Mouse (Mus musculus) kidney, adult 2 months (tissue): Measurements from ENCODE around the gene Bcl2l12. TPM values are rescaled to one million over a fixed set of nuclear protein-coding genes. Genes with fewer than 3 reads are reported as not detected.

ENCODE experiments used
- DNase-seq: peaks from one replicate; pipeline ENCODE4 v3.0.0; 2021
- H3K27ac ChIP-seq: fragments of 200-500 bp; 2 replicates; pipeline ENCODE4 v1.5.1; 2012; ENCODE audit warnings: low read depth, low read length, control low read depth, inconsistent platforms; ENCODE audit not compliant: insufficient read depth
- H3K27me3 ChIP-seq: fragments of 200-500 bp; replicated peaks from 2 replicates; pipeline ENCODE4 v1.6.1; 2012; ENCODE audit warnings: mild to moderate bottlenecking, moderate library complexity, low read length, inconsistent platforms; ENCODE audit not compliant: control insufficient read depth, insufficient read depth
- H3K36me3 ChIP-seq: fragments of 200-500 bp; 2 replicates; pipeline ENCODE4 v1.6.1; 2012; ENCODE audit warnings: mild to moderate bottlenecking, moderate library complexity, low read length, inconsistent platforms; ENCODE audit not compliant: control insufficient read depth, insufficient read depth
- H3K4me1 ChIP-seq: fragments of 200-500 bp; 2 replicates; pipeline ENCODE4 v1.6.1; 2011; ENCODE audit warnings: low read length; ENCODE audit not compliant: control insufficient read depth, insufficient read depth
- H3K4me3 ChIP-seq: fragments of 200-500 bp; 2 replicates; pipeline ENCODE4 v1.5.1; 2011; ENCODE audit warnings: mild to moderate bottlenecking, low read depth, low read length, control low read depth; ENCODE audit not compliant: insufficient read depth
- CTCF ChIP-seq: fragments of 200-500 bp; conservative IDR thresholded peaks from 2 replicates; pipeline ENCODE4 v1.5.1; 2011; ENCODE audit warnings: low read depth, mild to moderate bottlenecking, control low read depth, low read length, moderate library complexity, mixed read lengths; ENCODE audit not compliant: insufficient read depth, insufficient read length
- POLR2A ChIP-seq: fragments of 200-500 bp; IDR thresholded peaks from one replicate; pipeline ENCODE4 v1.6.1; 2011; ENCODE audit warnings: low read depth, low read length, control low read depth
- WGBS: fragments of 180-500 bp; shearing (Covaris S2); methylation state at CpG from one replicate; pipeline ENCODE4 v1.1.7; 2018; 5-methylcytosine and 5-hydroxymethylcytosine counted together
- polyA plus RNA-seq: library from polyadenylated mRNA; depleted of rRNA; stranded (reverse); fragments of >200 nt; gene quantifications from 2 replicates; pipeline ENCODE4 v1.2.3, GENCODE M21; 2012

Gene Bcl2l12
- polyA plus RNA-seq, 1 experiment, result 20.0 TPM

DNA sequence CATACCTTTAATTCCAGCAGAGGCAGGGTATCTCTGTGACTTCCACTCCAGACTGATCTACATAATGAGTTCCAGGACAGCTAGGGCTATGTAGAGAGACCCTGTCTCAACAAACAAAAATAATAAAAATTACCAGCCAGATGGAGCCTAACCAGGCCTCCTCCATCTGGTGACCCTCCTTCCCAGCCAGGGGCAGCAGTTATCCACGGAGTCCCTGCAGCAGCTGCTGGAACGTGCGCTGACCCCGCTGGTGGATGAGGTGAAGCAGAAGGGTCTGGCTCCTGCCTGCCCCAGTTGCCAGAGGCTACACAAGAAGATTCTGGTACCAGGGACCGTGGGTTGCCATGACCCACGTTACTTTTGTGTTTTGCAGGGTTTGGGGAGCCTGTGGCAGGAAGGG is 42.2 kb downstream of the Bcl2l12 start:
- WGBS, result 68% methylated on average over 6 of the region's 6 CpGs

GRCm38 (mm10) chr7:44955628-44956027 is 42.9 kb downstream of the Bcl2l12 start:
- TF ChIP-seq POLR2A (no peak), CTCF (peak; percentile 50)
- H3K36me3 ChIP-seq, result no peaks in the 10 kb centered on the region
- 45% methylated on average over 5 of the region's 5 CpGs for WGBS
- no peaks in the 10 kb centered on the region for H3K27me3 ChIP-seq
- DNase-seq, result peak; percentile 30
- H3K4me3 ChIP-seq, result no peak overlapping the region
- no peak overlapping the region for H3K27ac ChIP-seq
- H3K4me1 ChIP-seq, result 0 out of 2 replicates have a peak, but pooled peaks cover 4% of the 10 kb centered on the region

More for the DNA sequence above, 42.2 kb downstream of the Bcl2l12 start:
- no peak overlapping the region for H3K27ac ChIP-seq
- 0 out of 2 replicates have a peak, but pooled peaks cover 4% of the 10 kb centered on the region for H3K4me1 ChIP-seq
- no peaks in the 10 kb centered on the region for H3K27me3 ChIP-seq
- H3K4me3 ChIP-seq, result no peak overlapping the region
- no peaks in the 10 kb centered on the region for H3K36me3 ChIP-seq
- DNase-seq, result no peak
- TF ChIP-seq POLR2A, result no peak
- TF ChIP-seq CTCF, result no peak

DNA sequence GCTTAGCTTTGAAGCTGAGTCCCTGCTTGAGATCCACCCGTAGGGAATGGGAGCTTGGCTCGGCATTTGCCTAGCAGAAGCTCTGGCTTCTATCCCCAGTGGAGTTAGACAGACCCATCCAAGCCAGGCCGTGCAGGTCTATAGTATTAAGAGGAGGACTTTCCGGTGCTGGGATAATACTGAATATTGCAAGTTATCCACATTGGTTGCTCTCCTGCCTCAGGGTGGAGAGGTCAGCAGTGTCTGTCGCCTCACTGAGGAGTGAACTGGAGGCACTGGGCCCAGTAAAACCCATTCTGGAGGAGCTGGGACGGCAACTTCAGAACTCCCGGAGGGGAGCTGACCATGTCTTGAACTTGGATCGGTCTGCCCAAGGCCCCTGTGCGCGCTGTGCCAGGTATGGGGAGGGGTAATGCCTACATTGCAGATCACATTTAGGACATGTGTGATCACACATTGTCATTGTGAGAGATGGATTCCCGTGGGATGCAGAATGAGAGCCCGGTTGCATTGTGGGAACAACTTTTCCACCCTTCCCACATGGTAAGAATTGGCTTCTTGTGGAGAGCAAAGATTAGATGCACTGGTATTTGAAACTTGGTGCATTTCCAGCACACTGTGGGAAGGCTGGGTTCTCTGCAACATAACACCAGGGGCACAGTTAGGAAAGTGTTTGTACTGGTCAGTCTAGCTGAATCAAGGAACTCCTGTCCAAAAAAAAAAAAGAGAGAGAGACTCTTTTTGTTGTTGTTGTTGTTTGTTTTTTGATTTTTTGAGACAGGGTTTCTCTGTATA is 44.2 kb downstream of the Bcl2l12 start:
- WGBS, result 88% methylated on average over 12 of the region's 12 CpGs
- H3K4me3 ChIP-seq, result no peak overlapping the region
- H3K36me3 ChIP-seq, result no peaks in the 10 kb centered on the region
- H3K27me3 ChIP-seq, result no peaks in the 10 kb centered on the region
- H3K4me1 ChIP-seq, result 0 out of 2 replicates have a peak, but pooled peaks cover 4% of the 10 kb centered on the region
- no peak for DNase-seq
- TF ChIP-seq POLR2A (no peak), CTCF (no peak)
- H3K27ac ChIP-seq, result no peak overlapping the region

DNA sequence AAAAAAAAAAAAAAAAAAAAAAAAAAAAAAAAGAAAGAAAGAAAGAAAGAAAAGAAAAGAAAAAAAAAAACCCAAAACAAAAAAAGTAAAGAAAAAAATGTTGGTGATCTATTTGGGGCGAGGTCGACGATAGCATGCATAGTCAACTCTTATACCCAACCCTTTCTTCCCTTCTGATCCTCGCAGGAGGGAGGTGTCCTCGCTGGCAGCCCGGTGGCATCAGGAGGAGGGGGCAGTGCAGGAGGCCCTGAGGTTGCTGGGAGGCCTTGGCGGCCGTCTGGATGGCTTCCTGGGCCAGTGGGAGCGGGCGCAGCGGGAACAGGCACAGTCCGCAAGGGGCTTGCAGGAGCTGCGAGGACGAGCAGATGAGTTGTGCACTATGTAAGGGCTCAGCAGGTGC is 45.0 kb downstream of the Bcl2l12 start:
- H3K27ac ChIP-seq, result no peak overlapping the region
- WGBS, result 73% methylated on average over 14 of the region's 14 CpGs
- no peaks in the 10 kb centered on the region for H3K27me3 ChIP-seq
- H3K36me3 ChIP-seq, result no peaks in the 10 kb centered on the region
- H3K4me1 ChIP-seq, result 0 out of 2 replicates have a peak, but pooled peaks cover 4% of the 10 kb centered on the region
- no peak overlapping the region for H3K4me3 ChIP-seq
- no peak for TF ChIP-seq POLR2A
- no peak for TF ChIP-seq CTCF
- no peak for DNase-seq

GRCm38 (mm10) chr7:44952611-44953306 is 45.8 kb downstream of the Bcl2l12 start:
- WGBS, result 7% methylated on average over 24 of the region's 24 CpGs
- H3K27ac ChIP-seq, result no peak overlapping the region
- 0 out of 2 replicates have a peak, but pooled peaks cover 4% of the 10 kb centered on the region for H3K4me1 ChIP-seq
- peak; percentile 97 for DNase-seq
- H3K27me3 ChIP-seq, result no peaks in the 10 kb centered on the region
- TF ChIP-seq POLR2A (no peak), CTCF (no peak)
- peak overlapping the region; percentile 60 for H3K4me3 ChIP-seq
- no peaks in the 10 kb centered on the region for H3K36me3 ChIP-seq

- DNase-seq, result peak; percentile 90
- Histone ChIP-seq H3K4me3 (peak overlapping the region; percentile 60), H3K27me3 (no peaks in the 10 kb centered on the region), H3K4me1 (0 out of 2 replicates have a peak, but pooled peaks cover 4% of the 10 kb centered on the region), H3K36me3 (no peaks in the 10 kb centered on the region), H3K27ac (peak overlapping the region; percentile 45)
- under 1% methylated on average over 10 of the region's 10 CpGs for WGBS
- no peak for TF ChIP-seq CTCF
- TF ChIP-seq POLR2A, result no peak
These were observed 46.6 kb downstream of the Bcl2l12 start for GRCm38 (mm10) chr7:44951960-44952359.

DNA sequence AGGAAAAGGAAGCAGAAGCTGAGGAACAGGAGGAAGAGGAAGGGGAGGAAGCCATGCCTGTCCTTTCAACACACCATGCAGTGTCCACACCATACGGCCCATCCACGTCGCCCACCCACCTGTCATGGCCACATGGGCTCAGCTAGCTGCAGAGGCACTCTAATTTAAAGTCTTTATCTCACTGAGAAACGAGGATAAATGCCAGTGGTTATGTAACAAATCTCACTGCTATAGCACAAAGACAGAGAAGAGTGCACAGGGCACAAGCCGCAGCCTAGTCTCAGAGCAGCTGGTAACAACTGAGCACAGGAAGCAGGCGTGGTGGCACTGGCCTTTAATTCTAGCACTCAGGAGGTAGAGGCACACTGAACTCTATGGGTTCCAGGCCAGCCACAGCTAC is 48.6 kb downstream of the Bcl2l12 start:
- H3K27ac ChIP-seq, result no peak overlapping the region
- 0 out of 2 replicates have a peak, but pooled peaks cover 4% of the 10 kb centered on the region for H3K4me1 ChIP-seq
- no peaks in the 10 kb centered on the region for H3K36me3 ChIP-seq
- WGBS, result 66% methylated on average over 6 of the region's 6 CpGs
- H3K4me3 ChIP-seq, result no peak overlapping the region
- H3K27me3 ChIP-seq, result no peaks in the 10 kb centered on the region
- TF ChIP-seq CTCF, result no peak
- TF ChIP-seq POLR2A, result no peak
- DNase-seq, result no peak
